Mouse (Mus musculus): ENCODE measurements around the gene Grid2.

The Grid2 gene

DNA sequence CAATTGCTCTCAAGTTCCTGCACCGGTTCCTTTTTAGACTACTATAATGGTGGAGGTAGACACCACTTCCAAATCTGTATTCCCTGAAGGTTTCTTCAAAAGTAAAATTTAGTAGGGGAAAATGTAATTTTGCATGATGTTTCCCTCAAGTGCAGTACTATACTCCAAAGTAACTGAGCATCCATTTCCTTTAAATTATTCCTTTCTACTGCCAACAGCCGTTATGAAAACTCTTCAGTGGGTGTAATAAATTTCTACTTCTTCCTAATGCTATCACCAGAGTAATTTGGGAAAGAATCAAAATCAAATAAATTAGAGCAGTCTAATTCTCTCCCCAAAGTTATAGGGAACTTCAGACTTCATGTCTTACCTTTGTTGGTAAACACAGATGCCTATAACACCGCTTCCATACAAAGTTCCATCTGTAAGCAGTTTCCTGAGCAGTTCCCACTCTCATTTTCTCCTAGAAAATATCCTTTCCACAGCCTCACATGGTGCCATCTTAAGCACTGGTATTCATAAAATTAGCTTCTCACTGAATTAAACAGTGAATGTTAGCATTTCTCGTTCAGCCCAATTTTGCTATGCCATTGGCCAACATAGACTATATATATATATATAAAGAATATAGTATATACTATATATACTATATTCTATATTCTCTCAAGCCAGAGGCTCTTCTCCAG is 1142.9 kb downstream of the Grid2 start:
- no peak for DNase-seq

- no peak for DNase-seq
Measured at GRCm38 (mm10) chr6:64427658-64428057, 1172.0 kb downstream of the Grid2 start.

GRCm38 (mm10) chr6:64428898-64429297 is 1173.2 kb downstream of the Grid2 start:
- DNase-seq, result no peak

DNA sequence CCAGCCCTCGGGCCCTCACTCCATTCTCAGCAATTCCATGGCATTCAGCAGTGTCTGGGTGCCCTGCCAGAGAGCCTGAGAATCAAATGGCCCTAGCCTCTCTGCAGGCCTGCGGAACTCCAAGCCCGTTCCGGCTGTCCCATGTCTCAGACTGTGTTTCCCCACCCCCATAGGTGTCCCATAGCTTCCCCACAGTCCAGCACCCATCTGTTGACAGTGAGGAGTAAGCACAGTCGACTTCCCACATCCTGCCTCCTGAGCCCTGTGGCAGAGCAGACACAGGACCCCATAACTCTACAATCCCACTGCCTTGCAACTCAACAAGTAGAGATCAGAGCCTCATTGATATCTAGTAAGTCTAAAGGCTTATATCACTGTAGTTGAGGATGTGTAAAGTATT is 1192.5 kb downstream of the Grid2 start:
- no peak for DNase-seq

DNA sequence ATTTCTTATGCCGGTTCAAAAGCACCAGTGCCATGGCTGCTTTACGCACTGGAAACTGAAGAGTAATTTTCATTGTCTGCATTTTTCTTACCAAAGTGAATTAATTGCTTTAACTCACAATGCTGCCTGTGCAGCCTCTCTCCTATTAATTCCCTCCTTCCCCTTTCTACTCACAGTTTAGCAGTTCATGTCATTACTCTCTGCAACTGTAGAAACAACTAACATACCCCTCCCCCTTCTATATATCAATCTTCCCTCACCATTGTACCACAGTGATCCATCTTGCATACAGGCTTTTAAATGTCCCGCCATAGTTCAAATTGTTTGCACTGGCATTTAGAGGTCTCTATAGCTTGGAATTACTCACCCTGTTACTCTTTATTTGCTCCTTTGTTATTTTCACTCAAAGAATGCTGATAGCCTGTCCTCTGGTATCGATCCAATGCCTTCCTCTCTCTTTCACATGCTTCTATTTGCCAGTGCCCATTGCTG is 1193.2 kb downstream of the Grid2 start:
- no peak for DNase-seq

DNA sequence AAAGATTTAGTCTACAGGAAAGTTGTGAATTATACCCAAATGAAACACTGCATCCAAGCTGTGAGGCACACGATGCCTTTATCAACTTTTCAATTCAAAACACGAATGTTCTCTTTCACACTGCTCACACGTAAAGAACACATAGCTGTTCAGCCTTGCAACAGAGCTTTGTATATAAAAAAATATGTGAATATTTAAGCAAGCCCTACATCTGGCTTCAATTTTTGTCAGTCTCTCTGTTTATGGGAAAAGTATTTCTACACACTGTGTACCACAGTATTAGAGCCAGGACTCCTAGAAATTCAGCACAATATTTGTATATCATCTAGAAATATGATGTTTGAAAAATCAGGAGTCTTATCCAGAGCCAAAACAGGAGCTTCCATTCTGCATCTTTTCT is 1195.1 kb downstream of the Grid2 start:
- DNase-seq, result no peak

- no peak for DNase-seq
Measured at GRCm38 (mm10) chr6:64479884-64480283, 1224.2 kb downstream of the Grid2 start.

- no peak for DNase-seq
Measured at GRCm38 (mm10) chr6:64480592-64480991, 1224.9 kb downstream of the Grid2 start.

- no peak for DNase-seq
Measured at GRCm38 (mm10) chr6:64490313-64491067, 1234.8 kb downstream of the Grid2 start.

DNA sequence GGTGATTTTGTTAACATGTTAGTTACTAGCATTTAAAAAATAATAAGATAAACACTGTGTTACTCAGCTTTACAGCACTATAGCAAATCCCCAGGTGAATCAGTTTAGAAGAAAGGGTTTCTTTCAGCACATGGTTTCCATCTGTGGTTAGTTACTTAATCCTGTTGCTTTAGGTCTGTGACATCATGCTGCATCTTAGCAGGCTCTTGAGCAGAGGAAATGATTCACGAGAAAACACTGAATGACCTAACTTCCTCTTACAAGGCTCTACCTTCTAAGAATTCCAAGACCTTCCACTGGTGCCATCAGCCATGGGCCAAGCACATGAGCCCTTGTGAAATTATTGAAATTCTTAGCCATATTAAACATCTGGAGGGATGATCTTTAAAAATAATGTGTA is 1248.7 kb downstream of the Grid2 start:
- no peak for DNase-seq

DNA sequence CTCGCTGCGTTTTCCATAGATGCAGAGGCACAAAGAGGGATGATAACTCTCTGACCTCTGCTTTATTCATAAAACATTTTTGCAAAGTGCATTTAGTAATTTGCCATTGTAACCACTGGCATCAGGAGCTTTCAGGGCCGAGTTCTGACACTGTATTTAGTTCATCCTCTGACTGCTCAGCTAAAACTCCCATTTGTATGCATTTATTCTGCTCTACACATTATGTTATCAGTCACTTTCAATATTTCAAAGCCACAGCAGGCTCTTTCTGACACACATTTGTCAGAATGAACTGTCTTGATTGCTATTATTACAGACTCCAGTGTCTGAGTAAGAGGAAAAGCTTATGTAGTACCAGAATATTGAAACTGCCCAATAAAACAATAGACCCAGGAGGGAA is 1286.5 kb downstream of the Grid2 start:
- DNase-seq, result no peak

GRCm38 (mm10) chr6:64553645-64554044 is 1298.0 kb downstream of the Grid2 start:
- peak in 1 of 2 experiments; percentile 2 for DNase-seq

DNA sequence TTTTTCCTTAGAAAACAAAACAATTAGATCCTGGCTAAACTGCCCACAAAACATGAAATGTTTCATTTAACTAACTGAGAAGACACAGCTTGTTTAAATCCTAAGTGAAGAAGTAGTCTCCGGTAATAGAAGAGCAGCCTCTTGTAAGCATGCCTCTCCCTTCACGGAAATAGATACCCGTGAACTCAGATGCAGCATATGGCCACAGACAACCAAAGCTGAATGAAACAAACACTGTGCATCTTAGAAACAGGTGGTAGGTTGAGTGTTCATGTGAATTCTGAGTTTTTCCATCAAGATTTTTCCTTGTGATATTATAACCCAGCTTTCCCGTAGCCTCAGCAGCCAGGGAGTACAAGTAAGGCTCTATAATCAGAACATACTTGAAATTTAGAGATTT is 1299.5 kb downstream of the Grid2 start:
- DNase-seq, result no peak

- DNase-seq, result peak; percentile 57 to 61
Measured at GRCm38 (mm10) chr6:64568599-64568998, 1312.9 kb downstream of the Grid2 start.

- DNase-seq, result no peak
Measured at GRCm38 (mm10) chr6:64581338-64581737, 1325.7 kb downstream of the Grid2 start.

GRCm38 (mm10) chr6:64588487-64589205 is 1333.0 kb downstream of the Grid2 start:
- no peak for DNase-seq

DNA sequence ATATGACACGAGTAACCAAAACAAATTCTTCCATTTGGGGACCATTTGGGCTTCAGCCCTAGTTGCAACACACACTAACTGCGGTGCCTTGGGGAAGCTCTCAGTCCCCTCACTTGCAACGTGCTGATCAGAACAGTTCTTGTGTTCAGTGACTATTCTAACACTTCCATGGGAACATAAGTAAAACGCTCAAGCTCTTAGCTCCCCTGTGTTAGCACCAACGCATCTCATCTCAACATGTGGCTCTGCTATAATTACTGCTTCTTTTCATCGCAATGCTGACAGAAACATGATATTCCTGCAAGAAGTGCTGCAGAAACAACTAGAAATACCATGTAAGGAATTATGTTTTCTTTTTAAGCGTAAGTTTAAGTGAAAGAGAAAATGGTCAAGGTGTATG is 1340.6 kb downstream of the Grid2 start:
- no peak for DNase-seq

- no peak for DNase-seq
Measured at GRCm38 (mm10) chr6:64596835-64597234, 1341.2 kb downstream of the Grid2 start.

- no peak for DNase-seq
Measured at GRCm38 (mm10) chr6:64598144-64598561, 1342.5 kb downstream of the Grid2 start.

- no peak for DNase-seq
Measured at GRCm38 (mm10) chr6:64605753-64606152, 1350.1 kb downstream of the Grid2 start.

- DNase-seq, result no peak
Measured at GRCm38 (mm10) chr6:64607041-64607440, 1351.4 kb downstream of the Grid2 start.

- peak; percentile 29 to 30 for DNase-seq
Measured at GRCm38 (mm10) chr6:64607942-64608341, 1352.3 kb downstream of the Grid2 start.

GRCm38 (mm10) chr6:64616843-64617242 is 1361.2 kb downstream of the Grid2 start:
- no peak for DNase-seq

Data from kidney, postnatal 4 days (tissue).